Mouse (Mus musculus) limb, embryonic 13.5 days (tissue): ENCODE data around the gene Cd44. TPM values are rescaled to one million over a fixed set of nuclear protein-coding genes. Genes with fewer than 3 reads are reported as not detected.

Experiments
- ATAC-seq: fragments of 200-750 bp; cut with Nextera tagmentation; 2 replicates; pipeline ENCODE4 v1.8.0; 2017; ENCODE audit warnings: low read depth, moderate number of reproducible peaks, moderate TSS enrichment; ENCODE audit not compliant: low FRiP score
- H3K27ac ChIP-seq: fragments of 300-500 bp; sonication (generic); 2 replicates; pipeline ENCODE4 v1.5.1; 2015; ENCODE audit warnings: inconsistent platforms, mild to moderate bottlenecking, moderate library complexity
- H3K27me3 ChIP-seq: fragments of 300-500 bp; sonication (generic); 2 replicates; pipeline ENCODE4 v1.6.1; 2015; ENCODE audit warnings: mild to moderate bottlenecking, inconsistent platforms
- H3K36me3 ChIP-seq: fragments of 300-500 bp; sonication (generic); 2 replicates; pipeline ENCODE4 v1.6.1; 2015; ENCODE audit warnings: inconsistent platforms, mild to moderate bottlenecking, moderate library complexity
- H3K4me1 ChIP-seq: fragments of 300-500 bp; sonication (generic); 2 replicates; pipeline ENCODE4 v1.6.1; 2015; ENCODE audit warnings: inconsistent platforms
- H3K4me2 ChIP-seq: fragments of 300-500 bp; sonication (generic); replicated peaks from 2 replicates; pipeline ENCODE4 v1.6.1; 2015; ENCODE audit warnings: inconsistent platforms, mild to moderate bottlenecking, moderate library complexity
- H3K4me3 ChIP-seq: fragments of 300-500 bp; sonication (generic); 2 replicates; pipeline ENCODE4 v1.5.1; 2015; ENCODE audit warnings: moderate library complexity, mild to moderate bottlenecking, inconsistent platforms
- H3K9ac ChIP-seq: fragments of 300-500 bp; sonication (generic); 2 replicates; pipeline ENCODE4 v1.6.1; 2015; ENCODE audit warnings: mild to moderate bottlenecking, inconsistent platforms
- H3K9me3 ChIP-seq: fragments of 300-500 bp; sonication (generic); 2 replicates; pipeline ENCODE4 v1.6.1; 2016; ENCODE audit warnings: inconsistent platforms
- WGBS: fragments of 180-500 bp; shearing (Covaris S2); methylation state at CpG from one replicate; pipeline ENCODE4 v1.1.7; 2015; 5-methylcytosine and 5-hydroxymethylcytosine counted together
- polyA plus RNA-seq: library from polyadenylated mRNA; unstranded; fragments of >200 nt; fragmentation: Nextera tagmentation; extraction: Ambion mirVana; gene quantifications from 2 replicates; pipeline ENCODE4 v1.2.1, GENCODE M21; 2015

The Cd44 gene
- polyA plus RNA-seq, 1 experiment from 2014 or later: 13.0 TPM

DNA sequence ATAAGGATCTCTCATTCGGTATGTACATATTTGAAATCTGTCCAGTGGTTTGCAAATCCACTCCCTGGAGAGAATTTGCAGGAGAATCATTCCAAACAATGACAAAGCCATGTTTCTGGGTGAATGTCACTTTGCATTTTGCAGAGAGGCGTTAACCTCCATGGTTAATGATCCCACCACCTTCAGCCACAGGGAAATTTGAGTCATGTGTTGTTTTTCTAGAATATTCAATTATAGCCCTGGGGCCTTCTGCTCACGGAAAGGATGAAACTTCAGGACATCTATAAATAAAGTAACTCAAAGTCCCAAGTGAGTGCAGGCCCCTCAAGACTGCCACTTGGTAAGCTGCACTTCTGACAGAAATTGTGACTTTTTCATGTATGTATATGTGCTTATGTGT is 33.4 kb upstream of the Cd44 start:
- Histone ChIP-seq H3K27ac (no peak overlapping the region), H3K4me3 (no peak overlapping the region), H3K4me1 (no peaks in the 10 kb centered on the region), H3K9ac (no peak overlapping the region), H3K9me3 (no peaks in the 10 kb centered on the region), H3K27me3 (no peaks in the 10 kb centered on the region), H3K36me3 (no peaks in the 10 kb centered on the region), H3K4me2 (no peak overlapping the region)
- WGBS: 69% methylated on average over 3 of the region's 3 CpGs
- no peak for ATAC-seq

DNA sequence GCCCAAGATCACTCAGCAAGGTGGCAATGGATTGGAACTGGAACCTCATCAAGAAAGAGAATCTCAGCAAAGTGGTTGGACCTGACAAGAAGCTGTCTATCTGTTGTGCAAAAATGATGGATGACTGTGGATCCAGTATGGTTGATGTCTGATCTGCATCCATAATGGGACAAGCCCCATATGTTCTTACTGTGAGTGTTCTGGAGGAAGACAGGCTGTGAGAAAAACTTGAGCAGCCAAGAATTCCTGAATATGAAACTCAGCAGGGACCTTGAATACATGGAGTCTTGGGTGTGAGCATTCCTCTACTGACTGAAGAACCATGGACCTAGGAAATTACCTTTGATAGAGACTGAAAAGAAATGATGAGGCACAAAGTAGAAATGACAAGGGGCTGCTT is 32.3 kb upstream of the Cd44 start:
- Histone ChIP-seq H3K4me2 (no peak overlapping the region), H3K36me3 (no peaks in the 10 kb centered on the region), H3K9me3 (no peaks in the 10 kb centered on the region), H3K4me3 (no peak overlapping the region), H3K27me3 (no peaks in the 10 kb centered on the region), H3K4me1 (no peaks in the 10 kb centered on the region), H3K27ac (no peak overlapping the region), H3K9ac (no peak overlapping the region)
- no peak for ATAC-seq

DNA sequence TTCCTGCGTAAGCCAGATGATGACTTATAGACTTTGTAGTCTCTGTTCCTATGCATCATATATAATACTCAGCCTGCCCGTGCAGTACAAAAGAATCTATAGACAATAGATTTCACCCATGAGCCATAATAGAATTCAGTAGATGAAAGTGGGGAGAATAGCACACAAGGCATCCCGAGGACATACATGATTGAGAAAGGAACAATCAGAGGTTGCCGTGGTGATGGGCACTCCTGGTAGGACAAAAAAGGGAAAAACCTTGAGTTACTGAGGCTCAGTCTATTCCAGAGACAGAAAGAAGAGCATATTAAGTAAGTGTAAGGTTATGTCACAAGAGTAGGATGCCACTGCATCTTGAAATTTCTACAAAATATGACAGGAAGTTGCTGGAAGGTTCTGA is 31.7 kb upstream of the Cd44 start:
- H3K36me3 ChIP-seq: no peaks in the 10 kb centered on the region
- WGBS: 72% methylated on average over 4 of the region's 4 CpGs
- ATAC-seq: no peak

GRCm38 (mm10) chr2:102932667-102933066 is 31.2 kb upstream of the Cd44 start:
- WGBS: 10% methylated on average over 1 of the region's 1 CpGs
- H3K9me3 ChIP-seq: no peaks in the 10 kb centered on the region
- H3K27me3 ChIP-seq: no peaks in the 10 kb centered on the region
- H3K36me3 ChIP-seq: no peaks in the 10 kb centered on the region
- no peak overlapping the region for H3K9ac ChIP-seq
- no peaks in the 10 kb centered on the region for H3K4me1 ChIP-seq
- H3K4me2 ChIP-seq: no peak overlapping the region
- H3K4me3 ChIP-seq: no peak overlapping the region
- H3K27ac ChIP-seq: no peak overlapping the region
- no peak for ATAC-seq

More for the DNA sequence above, 31.7 kb upstream of the Cd44 start:
- Histone ChIP-seq H3K9me3 (no peaks in the 10 kb centered on the region), H3K27me3 (no peaks in the 10 kb centered on the region), H3K27ac (no peak overlapping the region), H3K4me3 (no peak overlapping the region), H3K9ac (no peak overlapping the region), H3K4me2 (no peak overlapping the region), H3K4me1 (no peaks in the 10 kb centered on the region)

- ATAC-seq: no peak
- no peaks in the 10 kb centered on the region for H3K4me1 ChIP-seq
These were observed 26.7 kb upstream of the Cd44 start for GRCm38 (mm10) chr2:102928211-102928610.

GRCm38 (mm10) chr2:102924480-102924879 is 23.0 kb upstream of the Cd44 start:
- no peak overlapping the region for H3K4me3 ChIP-seq
- no peaks in the 10 kb centered on the region for H3K9me3 ChIP-seq
- 98% methylated on average over 1 of the region's 1 CpGs for WGBS
- no peaks in the 10 kb centered on the region for H3K36me3 ChIP-seq
- H3K9ac ChIP-seq: no peak overlapping the region
- ATAC-seq: no peak
- no peak overlapping the region for H3K4me2 ChIP-seq
- no peak overlapping the region for H3K27ac ChIP-seq
- H3K4me1 ChIP-seq: no peaks in the 10 kb centered on the region
- no peaks in the 10 kb centered on the region for H3K27me3 ChIP-seq

More at GRCm38 (mm10) chr2:102928211-102928610, 26.7 kb upstream of the Cd44 start:
- H3K36me3 ChIP-seq: no peaks in the 10 kb centered on the region
- H3K9me3 ChIP-seq: no peaks in the 10 kb centered on the region
- no peak overlapping the region for H3K4me2 ChIP-seq
- no peak overlapping the region for H3K9ac ChIP-seq
- no peaks in the 10 kb centered on the region for H3K27me3 ChIP-seq
- H3K4me3 ChIP-seq: no peak overlapping the region
- H3K27ac ChIP-seq: no peak overlapping the region

DNA sequence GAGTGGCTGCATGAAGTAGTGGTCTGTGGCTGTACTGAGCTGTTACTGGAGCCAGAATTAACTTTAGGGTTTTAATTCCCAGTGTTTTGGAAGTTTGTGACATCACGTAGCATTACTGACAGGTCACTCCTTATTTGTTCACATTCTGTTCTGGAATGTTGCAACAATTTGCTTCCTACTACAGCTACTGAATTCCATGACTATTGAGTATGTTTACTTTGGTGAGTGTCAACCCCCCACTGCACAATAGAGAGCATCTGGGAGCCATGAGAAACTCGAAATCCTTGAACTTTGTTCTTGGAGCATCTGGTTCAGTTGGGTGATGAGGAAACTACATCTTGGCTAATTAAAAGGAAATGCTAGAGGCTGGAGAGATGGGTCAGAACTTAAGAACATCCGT is 22.2 kb upstream of the Cd44 start:
- 81% methylated on average over 3 of the region's 3 CpGs for WGBS
- Histone ChIP-seq H3K4me3 (no peak overlapping the region), H3K9me3 (no peaks in the 10 kb centered on the region), H3K9ac (no peak overlapping the region), H3K4me1 (no peaks in the 10 kb centered on the region), H3K27me3 (no peaks in the 10 kb centered on the region), H3K36me3 (no peaks in the 10 kb centered on the region), H3K27ac (no peak overlapping the region), H3K4me2 (no peak overlapping the region)
- no peak for ATAC-seq

- H3K27ac ChIP-seq: no peak overlapping the region
- no peak overlapping the region for H3K4me3 ChIP-seq
- H3K4me2 ChIP-seq: no peak overlapping the region
- no peak overlapping the region for H3K9ac ChIP-seq
- H3K9me3 ChIP-seq: no peaks in the 10 kb centered on the region
- WGBS: 80% methylated on average over 3 of the region's 3 CpGs
- no peak for ATAC-seq
- no peaks in the 10 kb centered on the region for H3K36me3 ChIP-seq
- H3K4me1 ChIP-seq: no peaks in the 10 kb centered on the region
- H3K27me3 ChIP-seq: no peaks in the 10 kb centered on the region
These were observed 20.6 kb upstream of the Cd44 start for GRCm38 (mm10) chr2:102922066-102922465.

DNA sequence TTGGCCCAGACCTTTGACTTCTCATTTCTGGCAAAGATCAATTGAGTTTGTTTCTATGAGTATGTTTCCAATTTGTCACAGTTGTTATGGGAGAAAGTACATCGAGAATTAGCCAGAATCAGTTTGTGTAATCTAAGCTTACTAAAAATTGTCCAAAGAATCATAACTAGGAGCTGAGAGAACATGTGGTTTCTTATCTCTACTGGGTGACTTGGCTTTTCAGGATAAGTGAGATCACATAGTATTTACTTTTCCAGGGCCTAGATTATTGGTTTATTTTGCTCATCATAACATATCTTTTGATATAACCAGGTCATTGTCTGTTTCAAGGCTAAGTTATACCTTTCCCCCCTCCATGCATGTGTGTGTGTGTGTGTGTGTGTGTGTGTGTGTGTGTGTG is 16.8 kb upstream of the Cd44 start:
- Histone ChIP-seq H3K9ac (no peak overlapping the region), H3K4me2 (no peak overlapping the region), H3K27ac (no peak overlapping the region), H3K27me3 (no peaks in the 10 kb centered on the region), H3K4me3 (no peak overlapping the region), H3K4me1 (no peaks in the 10 kb centered on the region), H3K36me3 (no peaks in the 10 kb centered on the region), H3K9me3 (no peaks in the 10 kb centered on the region)
- 61% methylated on average over 1 of the region's 1 CpGs for WGBS
- no peak for ATAC-seq

- H3K4me2 ChIP-seq: no peak overlapping the region
- ATAC-seq: peak; percentile 82
These were observed 15.1 kb upstream of the Cd44 start for GRCm38 (mm10) chr2:102916596-102916995.

GRCm38 (mm10) chr2:102914675-102915074 is 13.2 kb upstream of the Cd44 start:
- Histone ChIP-seq H3K36me3 (no peaks in the 10 kb centered on the region), H3K9ac (no peak overlapping the region), H3K27ac (no peak overlapping the region), H3K4me1 (no peaks in the 10 kb centered on the region), H3K27me3 (no peaks in the 10 kb centered on the region), H3K4me3 (no peak overlapping the region), H3K9me3 (no peaks in the 10 kb centered on the region), H3K4me2 (no peak overlapping the region)
- 58% methylated on average over 5 of the region's 5 CpGs for WGBS
- ATAC-seq: no peak

More at GRCm38 (mm10) chr2:102916596-102916995, 15.1 kb upstream of the Cd44 start:
- H3K9ac ChIP-seq: no peak overlapping the region
- H3K27me3 ChIP-seq: no peaks in the 10 kb centered on the region
- no peak overlapping the region for H3K4me3 ChIP-seq
- H3K36me3 ChIP-seq: no peaks in the 10 kb centered on the region
- 46% methylated on average over 3 of the region's 3 CpGs for WGBS
- no peaks in the 10 kb centered on the region for H3K9me3 ChIP-seq
- H3K27ac ChIP-seq: no peak overlapping the region
- H3K4me1 ChIP-seq: no peaks in the 10 kb centered on the region

GRCm38 (mm10) chr2:102913833-102914545 is 12.5 kb upstream of the Cd44 start:
- H3K4me1 ChIP-seq: no peaks in the 10 kb centered on the region
- WGBS: 78% methylated on average over 11 of the region's 11 CpGs
- no peaks in the 10 kb centered on the region for H3K9me3 ChIP-seq
- H3K4me3 ChIP-seq: no peak overlapping the region
- ATAC-seq: no peak
- no peaks in the 10 kb centered on the region for H3K36me3 ChIP-seq
- no peaks in the 10 kb centered on the region for H3K27me3 ChIP-seq
- H3K4me2 ChIP-seq: no peak overlapping the region
- no peak overlapping the region for H3K27ac ChIP-seq
- no peak overlapping the region for H3K9ac ChIP-seq

GRCm38 (mm10) chr2:102912951-102913350 is 11.5 kb upstream of the Cd44 start:
- WGBS: 70% methylated on average over 2 of the region's 2 CpGs
- no peak overlapping the region for H3K4me2 ChIP-seq
- no peaks in the 10 kb centered on the region for H3K4me1 ChIP-seq
- no peaks in the 10 kb centered on the region for H3K9me3 ChIP-seq
- H3K27me3 ChIP-seq: no peaks in the 10 kb centered on the region
- H3K4me3 ChIP-seq: no peak overlapping the region
- ATAC-seq: no peak
- H3K36me3 ChIP-seq: no peaks in the 10 kb centered on the region
- no peak overlapping the region for H3K9ac ChIP-seq
- no peak overlapping the region for H3K27ac ChIP-seq
